Mouse (Mus musculus) embryonic facial prominence, embryonic 12.5 days (tissue): ENCODE measurements around the gene Ssh2. TPM values are rescaled to one million over a fixed set of nuclear protein-coding genes. Genes with fewer than 3 reads are reported as not detected.

ENCODE experiments used
- ATAC-seq: fragments of 200-750 bp; cut with Nextera tagmentation; 2 replicates; pipeline ENCODE4 v1.8.0; 2017; ENCODE audit not compliant: insufficient number of reproducible peaks, insufficient read depth, low FRiP score, low TSS enrichment
- H3K27ac ChIP-seq: fragments of 300-500 bp; sonication (generic); 2 replicates; pipeline ENCODE4 v1.5.1; 2016; ENCODE audit warnings: mild to moderate bottlenecking
- H3K27me3 ChIP-seq: fragments of 300-500 bp; sonication (generic); 2 replicates; pipeline ENCODE4 v1.6.1; 2016; ENCODE audit warnings: mild to moderate bottlenecking, moderate library complexity
- H3K36me3 ChIP-seq: fragments of 300-500 bp; sonication (generic); 2 replicates; pipeline ENCODE4 v1.6.1; 2016; ENCODE audit warnings: mild to moderate bottlenecking
- H3K4me1 ChIP-seq: fragments of 300-500 bp; sonication (generic); 2 replicates; pipeline ENCODE4 v1.6.1; 2016
- H3K4me2 ChIP-seq: fragments of 300-500 bp; sonication (generic); replicated peaks from 2 replicates; pipeline ENCODE4 v1.6.1; 2016; ENCODE audit warnings: mild to moderate bottlenecking, moderate library complexity
- H3K4me3 ChIP-seq: fragments of 300-500 bp; sonication (generic); 2 replicates; pipeline ENCODE4 v1.5.1; 2016; ENCODE audit warnings: mild to moderate bottlenecking
- H3K9ac ChIP-seq: fragments of 300-500 bp; sonication (generic); 2 replicates; pipeline ENCODE4 v1.6.1; 2016; ENCODE audit warnings: mild to moderate bottlenecking, moderate library complexity
- H3K9me3 ChIP-seq: fragments of 300-500 bp; sonication (generic); 2 replicates; pipeline ENCODE4 v1.6.1; 2016; ENCODE audit warnings: mild to moderate bottlenecking, moderate library complexity
- WGBS: fragments of 180-500 bp; shearing (Covaris S2); methylation state at CpG from one replicate; pipeline ENCODE4 v1.1.7; 2016; 5-methylcytosine and 5-hydroxymethylcytosine counted together
- polyA plus RNA-seq: library from polyadenylated mRNA; unstranded; fragments of >200 nt; fragmentation: Nextera tagmentation; extraction: Ambion mirVana; gene quantifications from 2 replicates; pipeline ENCODE4 v1.2.1, GENCODE M21; 2016

The Ssh2 gene
- polyA plus RNA-seq, 1 experiment from 2014 or later, result 10.5 TPM

DNA sequence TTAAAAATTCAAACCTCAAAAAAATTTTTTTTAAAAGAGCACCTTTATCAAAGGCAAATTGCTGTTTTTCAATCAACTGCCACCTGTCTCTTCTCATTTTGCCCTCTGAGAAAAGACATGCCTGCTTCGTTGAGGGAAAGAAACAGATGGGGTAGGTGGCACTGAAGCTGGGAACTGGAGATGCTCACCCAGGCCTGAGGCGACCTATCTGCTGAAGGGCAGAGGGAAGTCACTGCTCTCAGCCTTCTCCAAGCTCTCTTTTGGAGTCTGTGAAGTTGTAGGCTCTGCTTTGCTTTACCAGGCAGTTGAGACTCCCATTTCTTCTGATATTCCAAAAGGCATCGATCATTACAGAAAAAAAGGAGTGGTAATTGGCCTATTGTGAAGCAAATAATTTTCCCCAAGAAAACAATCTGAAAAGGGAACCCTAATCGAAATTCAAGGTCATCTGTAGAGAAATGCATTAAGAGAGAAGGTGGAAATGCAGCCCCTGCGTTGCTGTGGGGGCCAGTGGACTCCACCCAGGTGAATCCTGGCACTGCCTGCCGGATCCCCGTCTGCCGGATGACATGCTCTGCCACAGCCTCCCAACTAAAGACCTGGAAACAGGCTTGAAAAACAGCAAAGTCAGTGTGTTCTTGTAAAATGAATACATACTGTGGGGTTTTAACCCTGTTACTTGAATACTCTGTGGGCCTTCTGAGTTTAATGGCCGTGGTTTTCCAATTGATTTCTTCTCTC, 239.9 kb downstream of the Ssh2 start:
- H3K27me3 ChIP-seq, result peaks cover 6% of the 10 kb centered on the region; the same call in 1 of the 2 replicates
- WGBS, result 82% methylated on average over 9 of the region's 9 CpGs
- H3K9ac ChIP-seq, result no peak overlapping the region
- no peak overlapping the region for H3K27ac ChIP-seq
- H3K4me2 ChIP-seq, result no peak overlapping the region
- no peak overlapping the region for H3K4me3 ChIP-seq
- ATAC-seq, result no peak
- no peaks in the 10 kb centered on the region for H3K9me3 ChIP-seq
- no peaks in the 10 kb centered on the region for H3K4me1 ChIP-seq
- peaks cover 20% of the 10 kb centered on the region; the same call in 1 of the 2 replicates for H3K36me3 ChIP-seq

DNA sequence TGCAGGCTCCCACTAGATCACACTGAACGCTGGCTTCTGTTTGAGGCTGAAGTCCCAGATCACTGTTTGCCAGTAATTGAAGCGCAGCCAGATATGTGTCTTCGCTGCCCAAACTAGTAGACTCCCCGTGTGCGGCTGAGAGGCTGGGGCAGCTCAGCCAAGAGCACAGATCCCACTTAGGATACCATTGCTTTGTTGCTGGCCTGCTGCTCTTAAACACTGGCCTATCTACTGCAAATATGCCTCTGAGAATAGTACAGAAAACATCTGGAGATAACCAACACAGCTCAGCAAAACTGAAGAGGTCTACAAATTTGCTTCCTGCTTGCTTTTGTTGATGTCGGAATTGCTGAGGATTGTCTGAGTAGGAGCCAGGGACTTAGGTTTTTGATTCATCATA, 240.8 kb downstream of the Ssh2 start:
- Histone ChIP-seq H3K9ac (no peak overlapping the region), H3K4me2 (no peak overlapping the region), H3K27me3 (peaks cover 15% of the 10 kb centered on the region), H3K4me1 (peaks cover 1% of the 10 kb centered on the region; the same call in 1 of the 2 replicates), H3K4me3 (no peak overlapping the region), H3K9me3 (no peaks in the 10 kb centered on the region), H3K27ac (no peak overlapping the region), H3K36me3 (peaks cover 16% of the 10 kb centered on the region; the same call in 1 of the 2 replicates)
- WGBS, result 74% methylated on average over 6 of the region's 6 CpGs
- ATAC-seq, result no peak

DNA sequence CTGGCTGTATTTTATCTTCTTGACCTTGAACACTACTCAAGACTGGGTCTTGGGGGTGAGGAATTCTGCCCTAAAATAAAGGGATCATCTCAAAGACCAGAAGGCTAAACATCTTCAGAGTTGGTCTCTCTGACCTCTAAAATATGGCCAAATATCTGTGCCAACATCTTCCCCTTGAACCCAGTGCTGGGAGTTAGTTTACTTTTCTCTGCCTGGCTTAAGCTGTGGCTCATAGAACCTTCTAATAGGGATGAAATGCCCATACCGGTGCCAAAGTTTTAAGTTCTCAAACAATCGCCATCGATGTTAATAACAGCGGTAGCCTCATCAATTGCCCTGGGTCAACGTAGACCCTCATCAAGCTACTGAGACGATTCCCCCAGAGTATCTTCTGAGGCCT, 245.8 kb downstream of the Ssh2 start:
- ATAC-seq, result no peak
- Histone ChIP-seq H3K9ac (peak overlapping the region; percentile 52), H3K9me3 (no peaks in the 10 kb centered on the region), H3K4me3 (peak overlapping the region; percentile 62), H3K36me3 (no peaks in the 10 kb centered on the region), H3K4me2 (peak overlapping the region; percentile 98), H3K27me3 (peaks cover 64% of the 10 kb centered on the region), H3K27ac (no peak overlapping the region), H3K4me1 (peaks cover 4% of the 10 kb centered on the region; the same call in 1 of the 2 replicates)
- WGBS, result 5% methylated on average over 6 of the region's 6 CpGs

DNA sequence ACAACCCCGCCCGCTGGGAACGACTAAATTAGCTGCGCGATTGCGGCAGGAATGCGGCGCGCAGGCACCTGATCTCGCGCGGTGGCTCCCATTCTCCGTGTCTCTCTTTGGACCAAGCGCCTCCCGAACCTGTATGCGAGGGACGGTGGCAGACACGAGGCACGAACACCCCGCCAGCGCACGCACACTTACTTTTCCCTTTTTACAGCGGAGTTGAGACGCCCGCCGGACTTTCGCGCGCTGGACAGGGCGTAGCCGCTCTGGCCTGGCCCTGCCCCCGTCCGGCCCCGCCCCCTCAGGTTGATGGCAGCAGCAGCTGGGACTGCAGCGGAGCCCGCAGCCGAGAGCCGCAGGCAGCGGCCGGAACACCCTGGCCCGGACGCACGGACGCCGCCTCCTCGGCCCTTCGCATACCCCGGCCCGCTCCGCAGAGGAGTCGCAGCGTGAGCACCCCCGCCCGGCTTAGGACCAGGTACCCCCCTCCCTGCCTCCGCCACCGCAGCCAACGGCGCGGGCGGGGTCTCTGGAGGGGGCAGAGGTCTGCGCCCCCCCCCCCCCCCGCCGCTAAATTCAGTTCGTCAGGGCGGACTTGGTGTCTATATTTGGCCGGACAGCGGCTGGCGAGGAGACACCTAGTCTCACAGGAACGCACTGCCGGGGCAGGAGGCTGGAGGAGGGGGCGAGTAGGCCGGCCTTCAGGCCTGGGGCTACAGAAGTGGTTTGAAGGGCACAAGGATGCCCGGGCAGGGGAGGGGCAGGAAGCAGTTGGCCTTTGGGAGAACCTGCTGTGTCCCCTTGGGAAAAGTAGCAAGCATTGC, 246.4 kb downstream of the Ssh2 start, which contains the start of gene Coro6:
Gene Coro6 (plus strand): TSS at position 129 of the 818 bp plus-strand sequence.
- WGBS, result under 1% methylated on average over 67 of the region's 73 CpGs
- Histone ChIP-seq H3K27me3 (peaks cover 70% of the 10 kb centered on the region), H3K36me3 (no peaks in the 10 kb centered on the region), H3K9ac (peak within 1 kb of the TSS; percentile 52), H3K4me3 (peak within 1 kb of the TSS; percentile 62), H3K9me3 (no peaks in the 10 kb centered on the region), H3K27ac (no peak within 1 kb of the TSS), H3K4me1 (peaks cover 9% of the 10 kb centered on the region), H3K4me2 (peak within 1 kb of the TSS; percentile 98)
- peak; percentile 32; the same call in 1 of the 2 replicates for ATAC-seq

DNA sequence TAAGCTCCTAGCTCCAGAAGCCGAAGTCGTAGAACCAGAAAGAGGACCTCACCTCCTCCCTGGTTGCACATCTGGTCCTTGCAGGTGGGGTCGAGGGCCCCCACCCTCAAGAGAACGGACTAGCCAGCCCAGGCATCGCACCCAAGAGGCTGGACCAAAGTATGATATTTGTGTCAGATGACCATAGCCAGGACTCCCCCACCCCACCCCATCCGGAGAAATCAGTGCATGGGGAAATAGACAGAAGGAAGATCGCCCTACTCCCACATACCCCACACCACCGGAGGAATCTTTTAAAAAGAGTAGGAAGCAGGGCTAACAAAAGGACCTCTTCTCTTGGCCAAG, 247.0 kb downstream of the Ssh2 start:
- Histone ChIP-seq H3K36me3 (no peaks in the 10 kb centered on the region), H3K9me3 (no peaks in the 10 kb centered on the region), H3K4me1 (peaks cover 9% of the 10 kb centered on the region), H3K27ac (no peak overlapping the region), H3K27me3 (peaks cover 76% of the 10 kb centered on the region), H3K4me3 (peak overlapping the region; percentile 62; the same call in 1 of the 2 replicates), H3K4me2 (peak overlapping the region; percentile 98), H3K9ac (no peak overlapping the region)
- ATAC-seq, result no peak
- WGBS, result 44% methylated on average over 8 of the region's 8 CpGs

DNA sequence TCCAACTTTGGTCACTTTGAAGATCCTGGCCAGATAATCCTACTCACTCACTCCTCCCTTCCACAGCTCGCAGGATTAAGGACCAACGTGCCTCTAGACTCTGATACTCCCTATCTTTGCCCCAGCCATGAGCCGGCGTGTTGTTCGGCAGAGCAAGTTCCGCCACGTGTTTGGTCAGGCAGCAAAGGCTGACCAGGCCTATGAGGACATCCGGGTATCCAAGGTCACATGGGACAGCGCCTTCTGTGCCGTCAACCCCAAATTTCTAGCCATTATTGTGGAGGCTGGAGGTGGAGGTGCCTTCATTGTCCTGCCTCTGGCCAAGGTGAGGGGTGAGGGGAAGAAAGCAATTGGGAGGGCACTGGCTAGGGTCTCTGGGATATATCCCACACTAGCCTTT, 247.7 kb downstream of the Ssh2 start:
- Histone ChIP-seq H3K9ac (no peak overlapping the region), H3K4me2 (no peak overlapping the region), H3K27ac (no peak overlapping the region), H3K4me3 (no peak overlapping the region), H3K27me3 (peaks cover 83% of the 10 kb centered on the region), H3K9me3 (no peaks in the 10 kb centered on the region), H3K36me3 (no peaks in the 10 kb centered on the region), H3K4me1 (peaks cover 9% of the 10 kb centered on the region)
- 72% methylated on average over 10 of the region's 10 CpGs for WGBS
- ATAC-seq, result no peak

DNA sequence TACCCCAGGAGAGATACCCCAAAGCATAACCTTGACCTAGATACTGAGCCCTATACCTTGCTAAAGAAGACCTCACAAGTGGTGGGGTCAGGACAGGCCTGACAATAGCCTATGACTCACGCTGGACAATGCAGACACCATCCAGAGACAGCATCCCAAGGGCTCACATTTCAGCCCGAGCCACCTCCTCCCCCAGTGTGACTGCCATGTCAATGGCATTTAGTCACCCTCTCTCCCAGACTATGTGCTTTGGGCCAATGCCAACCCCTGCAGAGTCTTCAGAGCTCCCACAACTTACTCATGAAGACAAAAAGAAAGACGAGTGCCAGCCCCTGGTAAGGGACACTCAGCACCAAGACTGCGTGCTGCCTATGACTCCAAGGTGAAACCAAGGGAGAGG, 248.6 kb downstream of the Ssh2 start:
- no peak; the same call in 1 of the 2 replicates for ATAC-seq
- peaks cover 87% of the 10 kb centered on the region for H3K27me3 ChIP-seq
- H3K9me3 ChIP-seq, result no peaks in the 10 kb centered on the region
- peaks cover 9% of the 10 kb centered on the region for H3K4me1 ChIP-seq
- WGBS, result 56% methylated on average over 4 of the region's 4 CpGs
- H3K4me3 ChIP-seq, result no peak overlapping the region
- no peak overlapping the region for H3K27ac ChIP-seq
- no peak overlapping the region for H3K9ac ChIP-seq
- H3K4me2 ChIP-seq, result no peak overlapping the region
- no peaks in the 10 kb centered on the region for H3K36me3 ChIP-seq

DNA sequence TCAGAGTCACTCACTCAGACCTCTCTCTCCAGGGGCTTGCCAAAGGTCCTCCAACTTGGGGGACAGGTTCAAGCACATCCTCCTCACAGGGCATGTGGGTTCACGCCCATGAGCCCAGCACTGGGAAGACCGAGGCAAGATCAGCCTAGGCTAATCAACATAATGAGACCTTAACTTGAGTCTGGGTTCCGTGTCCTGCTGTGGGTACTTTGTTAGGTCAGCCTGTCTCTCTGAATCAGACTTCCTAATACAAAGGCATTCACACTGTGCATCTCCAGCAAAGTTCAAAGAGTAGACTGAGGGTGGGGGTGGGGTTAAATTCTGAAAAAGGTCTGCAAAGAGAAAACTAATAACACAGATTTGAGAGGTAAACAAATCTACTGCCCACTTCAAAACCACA, 249.0 kb downstream of the Ssh2 start:
- Histone ChIP-seq H3K27me3 (peaks cover 87% of the 10 kb centered on the region), H3K4me1 (peaks cover 9% of the 10 kb centered on the region), H3K27ac (no peak overlapping the region), H3K9ac (no peak overlapping the region), H3K4me3 (no peak overlapping the region), H3K9me3 (no peaks in the 10 kb centered on the region), H3K4me2 (no peak overlapping the region), H3K36me3 (peaks cover under 1% of the 10 kb centered on the region; the same call in 1 of the 2 replicates)
- 57% methylated on average over 3 of the region's 3 CpGs for WGBS
- ATAC-seq, result no peak

DNA sequence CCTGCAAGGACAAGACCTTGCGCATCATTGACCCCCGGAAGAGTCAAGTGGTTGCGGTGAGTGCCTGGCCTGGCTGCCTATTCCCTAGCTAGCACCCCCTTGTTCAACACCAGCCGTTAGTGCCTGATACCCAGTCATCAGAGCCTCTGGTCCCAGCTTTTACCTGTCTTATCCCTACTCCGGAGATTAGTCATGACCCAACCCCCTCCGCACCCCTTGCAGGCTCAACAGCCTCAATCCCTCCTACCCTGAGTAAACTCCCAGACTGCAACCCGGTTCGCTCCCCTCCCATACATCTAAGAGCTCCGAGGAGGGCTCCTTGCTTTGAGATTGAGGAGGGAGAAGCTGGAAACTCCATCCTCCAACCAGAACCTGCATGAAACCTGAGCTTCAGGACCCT, 250.5 kb downstream of the Ssh2 start:
- Histone ChIP-seq H3K4me1 (peaks cover 9% of the 10 kb centered on the region), H3K4me3 (no peak overlapping the region), H3K9ac (no peak overlapping the region), H3K27me3 (peaks cover 79% of the 10 kb centered on the region), H3K4me2 (no peak overlapping the region), H3K9me3 (no peaks in the 10 kb centered on the region), H3K36me3 (peaks cover 15% of the 10 kb centered on the region), H3K27ac (no peak overlapping the region)
- ATAC-seq, result no peak
- 35% methylated on average over 9 of the region's 9 CpGs for WGBS

DNA sequence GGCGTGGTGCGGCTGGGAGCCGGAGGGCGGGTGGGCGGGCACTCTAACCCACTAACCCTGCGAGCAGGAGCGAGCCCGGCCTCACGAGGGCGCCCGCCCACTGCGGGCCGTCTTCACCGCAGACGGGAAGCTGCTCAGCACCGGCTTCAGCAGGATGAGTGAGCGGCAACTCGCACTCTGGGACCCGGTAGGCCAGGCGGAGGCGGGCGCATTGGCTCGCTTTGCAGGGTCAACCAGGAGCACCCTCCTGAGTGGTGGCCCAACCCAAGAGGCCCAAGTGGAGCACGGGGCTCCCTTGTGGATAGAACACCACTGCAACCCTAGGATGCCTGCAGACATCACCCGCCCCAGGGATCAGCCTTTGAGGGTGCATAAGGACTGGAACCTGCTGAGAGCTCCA, 251.1 kb downstream of the Ssh2 start:
- H3K9me3 ChIP-seq, result no peaks in the 10 kb centered on the region
- ATAC-seq, result no peak
- peaks cover 73% of the 10 kb centered on the region for H3K27me3 ChIP-seq
- H3K27ac ChIP-seq, result no peak overlapping the region
- H3K36me3 ChIP-seq, result peaks cover 21% of the 10 kb centered on the region
- H3K4me3 ChIP-seq, result 0 out of 2 replicates have a peak overlapping the region, but pooled peaks have one; percentile 9
- no peak overlapping the region for H3K9ac ChIP-seq
- peaks cover 5% of the 10 kb centered on the region for H3K4me1 ChIP-seq
- H3K4me2 ChIP-seq, result peak overlapping the region; percentile 21; the same call in 1 of the 2 replicates
- 4% methylated on average over 25 of the region's 25 CpGs for WGBS

DNA sequence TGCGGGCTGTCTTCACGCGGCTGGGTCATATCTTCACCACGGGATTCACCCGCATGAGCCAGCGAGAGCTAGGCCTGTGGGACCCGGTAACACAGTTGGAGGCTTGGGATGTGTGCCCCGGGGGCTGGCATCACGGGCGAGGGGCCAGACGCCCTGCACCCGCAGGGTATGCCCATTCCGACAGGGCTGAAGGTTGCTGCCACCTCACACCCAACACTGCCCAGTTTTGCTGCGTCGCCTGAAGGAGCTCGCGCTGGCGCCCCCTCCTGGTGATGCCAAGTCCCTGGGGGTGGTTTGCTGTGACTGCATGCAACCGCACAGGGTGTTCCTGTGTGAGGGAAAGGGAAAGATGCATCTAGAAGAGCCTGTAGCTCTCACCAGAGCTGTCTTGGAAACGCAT, 251.7 kb downstream of the Ssh2 start:
- Histone ChIP-seq H3K9me3 (no peaks in the 10 kb centered on the region), H3K27me3 (peaks cover 67% of the 10 kb centered on the region), H3K9ac (no peak overlapping the region), H3K27ac (no peak overlapping the region), H3K4me3 (no peak overlapping the region), H3K4me2 (peak overlapping the region; percentile 27), H3K36me3 (peaks cover 27% of the 10 kb centered on the region), H3K4me1 (peaks cover 5% of the 10 kb centered on the region)
- 8% methylated on average over 20 of the region's 20 CpGs for WGBS
- ATAC-seq, result no peak

DNA sequence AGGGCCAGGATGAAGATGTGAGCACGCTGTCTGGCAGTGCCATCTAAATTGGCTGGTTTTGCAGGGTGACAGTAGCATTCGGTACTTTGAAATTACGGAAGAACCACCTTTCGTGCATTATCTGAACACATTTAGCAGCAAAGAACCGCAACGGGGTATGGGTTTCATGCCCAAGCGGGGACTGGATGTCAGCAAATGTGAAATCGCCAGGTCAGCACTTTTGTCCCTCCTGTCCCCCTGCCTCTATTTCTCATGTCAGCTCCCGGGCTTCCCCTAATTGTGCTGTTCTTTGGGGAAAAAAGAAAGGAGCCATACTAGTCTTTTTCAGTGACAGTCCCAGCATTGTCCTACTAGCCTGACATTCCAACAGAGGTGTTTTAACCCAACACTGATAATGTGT, 252.3 kb downstream of the Ssh2 start:
- peaks cover 61% of the 10 kb centered on the region for H3K27me3 ChIP-seq
- H3K4me3 ChIP-seq, result no peak overlapping the region
- H3K36me3 ChIP-seq, result peaks cover 32% of the 10 kb centered on the region
- ATAC-seq, result no peak
- H3K9me3 ChIP-seq, result no peaks in the 10 kb centered on the region
- peaks cover 5% of the 10 kb centered on the region for H3K4me1 ChIP-seq
- WGBS, result 84% methylated on average over 9 of the region's 9 CpGs
- no peak overlapping the region for H3K4me2 ChIP-seq
- no peak overlapping the region for H3K9ac ChIP-seq
- H3K27ac ChIP-seq, result no peak overlapping the region
